Mouse (Mus musculus): ENCODE measurements at regions not wholly inside any gene's neighbourhood (a gene's known extent, or its start where the extent isn't known, plus 50 kb on each side); places are given as distances from the start of the nearest gene placed in this dataset.
"Not testable (repeated sequence)": the region's sequence is repeated elsewhere in the genome, so short reads cannot be mapped to it uniquely, and the experiment has no call there.

GRCm38 (mm10) chr6:50822236-50823151 is 168.3 kb upstream of the Npvf start:
- DNase-seq = no peak

DNA sequence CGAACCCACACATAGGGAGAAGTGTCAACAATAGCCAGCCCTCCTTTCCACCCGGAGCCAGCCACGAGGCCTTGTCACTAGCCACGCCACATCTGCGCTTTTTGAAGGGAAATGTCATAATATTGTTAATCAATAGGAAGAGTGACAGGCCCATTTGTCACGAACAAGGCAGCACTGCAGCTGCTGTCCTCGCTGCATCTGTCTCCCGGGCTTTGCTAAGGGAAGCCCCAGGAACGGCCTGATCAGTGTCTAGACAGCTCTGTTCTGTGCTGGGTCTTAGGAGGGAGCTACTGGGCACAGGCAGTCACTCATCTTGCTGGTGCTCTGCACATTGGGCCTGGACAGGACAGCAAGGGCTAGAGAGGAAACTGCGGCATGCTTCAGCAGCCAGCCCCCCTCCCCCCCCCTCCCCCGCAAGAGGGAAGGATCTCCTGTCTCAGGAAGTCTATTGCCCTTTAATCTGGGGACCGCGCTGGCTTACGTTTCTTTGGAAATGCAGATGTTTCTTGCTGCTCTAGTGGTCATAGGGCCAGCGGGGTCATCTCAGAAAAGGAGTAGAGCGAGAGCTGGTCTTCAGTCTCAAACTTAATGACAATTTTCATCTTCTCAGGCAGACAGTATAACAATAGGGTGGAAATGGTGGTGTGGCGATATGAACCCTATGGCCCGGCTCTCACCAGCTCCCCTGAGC is 169.1 kb upstream of the Npvf start:
- DNase-seq = no peak

DNA sequence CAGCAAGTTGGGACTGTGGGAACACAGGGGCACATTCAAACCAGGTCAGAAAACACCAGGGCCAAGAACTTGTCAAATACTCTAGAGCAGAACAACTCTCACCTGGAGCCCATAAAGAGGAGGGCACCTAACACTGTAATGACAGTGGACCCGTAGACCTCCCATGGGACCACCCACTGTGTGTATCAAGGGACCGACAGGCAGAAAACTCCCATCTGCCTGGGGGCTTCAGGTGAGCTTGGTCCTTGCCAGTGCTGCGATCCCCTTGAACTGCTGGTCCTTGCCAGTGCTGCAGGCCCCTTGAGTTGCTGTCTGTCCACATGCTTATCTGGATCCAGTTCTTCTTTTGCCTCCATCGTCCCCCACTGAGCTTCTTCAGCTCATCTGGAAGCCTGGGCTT is 170.2 kb upstream of the Npvf start:
- DNase-seq = no peak

GRCm38 (mm10) chr6:50831725-50832124 is 177.5 kb upstream of the Npvf start:
- DNase-seq = no peak

DNA sequence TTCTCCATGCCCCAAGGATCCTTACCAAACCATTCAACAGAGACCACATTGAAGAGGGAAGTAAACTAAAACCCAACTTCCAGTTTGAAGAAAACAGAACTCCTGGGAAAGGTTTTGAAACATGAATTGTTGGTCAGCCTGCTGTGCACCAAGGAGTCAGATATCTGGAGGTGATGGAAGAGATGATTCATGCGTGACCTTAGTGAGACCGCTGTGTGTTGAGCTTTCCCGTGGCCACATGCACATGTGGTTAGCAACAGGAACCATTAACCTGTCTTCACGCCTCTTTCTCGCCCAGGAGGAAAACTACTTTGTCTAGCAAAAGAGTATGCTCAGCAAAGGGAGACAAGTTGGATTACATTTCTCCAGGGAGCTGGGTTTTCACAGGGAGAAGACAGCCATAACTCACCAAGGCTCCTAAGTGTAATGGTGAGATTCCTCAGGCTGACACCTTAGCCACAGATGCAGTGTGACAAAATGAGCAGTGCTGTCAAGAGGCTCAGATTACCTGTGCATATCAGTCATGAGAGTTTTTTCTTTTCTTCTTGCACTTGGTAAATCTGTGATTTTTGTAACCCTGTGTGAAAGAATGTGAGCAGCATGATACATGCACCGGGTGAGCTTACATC is 181.9 kb upstream of the Npvf start:
- DNase-seq = no peak

DNA sequence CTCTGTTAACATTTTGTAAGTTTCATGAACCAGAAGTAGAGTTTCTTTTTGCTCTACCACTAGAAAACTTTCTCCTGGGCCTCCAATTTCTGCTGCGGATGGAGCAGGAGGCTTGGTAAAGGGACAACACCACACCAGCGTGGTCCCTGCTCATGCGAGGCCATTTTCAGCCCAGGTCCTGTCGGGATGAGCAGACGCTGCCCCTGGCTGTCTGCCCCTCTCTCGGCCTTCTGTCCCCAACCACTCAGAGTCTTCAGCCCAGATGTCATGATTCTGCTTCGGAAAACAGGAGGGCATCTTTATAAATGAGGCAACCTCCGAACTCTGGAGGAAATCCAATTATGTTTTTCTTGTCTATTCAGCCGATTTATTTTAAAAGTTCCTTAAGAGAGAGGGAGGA is 186.6 kb upstream of the Npvf start:
- no peak for DNase-seq

GRCm38 (mm10) chr6:50845246-50845645 is 191.0 kb upstream of the Npvf start:
- DNase-seq = not testable (repeated sequence)

- DNase-seq = no peak
Observed at GRCm38 (mm10) chr6:50846740-50847516, 192.7 kb upstream of the Npvf start.

DNA sequence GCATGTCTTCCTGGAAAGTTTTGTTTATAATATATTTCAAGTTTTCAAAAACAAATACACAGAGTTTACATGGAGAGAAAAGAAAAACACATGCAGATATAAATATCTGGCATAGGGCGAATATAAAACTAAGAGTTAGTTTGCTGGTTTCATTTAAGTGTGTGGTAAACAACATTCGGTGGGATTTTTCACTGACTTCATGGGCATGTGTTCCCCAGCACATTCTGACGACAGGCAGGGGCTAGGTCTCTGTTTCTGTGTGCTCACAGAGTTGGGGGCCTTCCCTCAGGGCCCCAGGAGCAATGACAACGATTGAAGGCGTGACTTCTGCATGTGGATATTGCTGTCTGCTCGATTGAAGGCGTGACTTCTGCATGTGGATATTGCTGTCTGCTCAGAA is 193.3 kb upstream of the Npvf start:
- DNase-seq = no peak

DNA sequence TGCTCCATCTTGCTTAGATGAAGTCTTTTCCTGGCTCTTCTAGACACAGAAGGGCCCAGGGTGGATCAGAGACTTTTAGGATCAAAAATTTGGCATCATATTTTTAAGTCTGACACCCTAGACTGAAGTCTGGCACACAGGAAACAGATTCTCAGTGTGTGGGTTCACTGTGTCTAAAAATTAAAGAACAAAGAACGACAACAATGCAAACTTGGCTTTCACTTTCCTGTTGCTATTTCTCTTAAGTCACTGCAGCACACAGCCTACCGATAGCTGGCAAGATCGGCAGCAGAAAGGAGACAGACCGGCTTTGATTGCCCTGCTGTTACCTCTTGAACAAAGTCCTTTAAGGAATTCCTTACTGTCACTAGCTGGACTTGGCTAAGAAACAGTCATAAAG is 204.9 kb upstream of the Npvf start:
- DNase-seq = no peak

GRCm38 (mm10) chr6:50877991-50878390 is 223.8 kb upstream of the Npvf start:
- DNase-seq = no peak

DNA sequence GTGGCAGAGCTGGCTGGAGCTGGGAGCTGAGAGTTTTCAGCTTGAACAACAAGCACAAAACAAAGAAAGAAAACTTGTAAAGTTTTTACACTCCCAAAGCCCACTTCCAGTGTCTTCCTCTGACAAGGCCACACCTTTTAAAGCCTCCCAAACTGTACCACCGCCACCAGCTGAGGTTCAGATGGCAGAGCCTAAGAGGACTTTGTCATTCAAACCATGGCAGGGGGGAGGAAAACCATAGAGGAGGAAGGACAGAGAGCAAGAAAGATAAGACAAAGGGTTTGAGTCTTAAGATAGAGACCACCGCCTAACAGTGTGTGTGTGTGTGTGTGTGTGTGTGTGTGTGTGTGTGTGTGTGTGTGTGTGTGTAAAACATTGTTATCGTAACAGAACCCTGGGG is 228.1 kb upstream of the Npvf start:
- DNase-seq = no peak

- no peak for DNase-seq
Observed at GRCm38 (mm10) chr6:50882759-50883158, 228.5 kb upstream of the Npvf start.

DNA sequence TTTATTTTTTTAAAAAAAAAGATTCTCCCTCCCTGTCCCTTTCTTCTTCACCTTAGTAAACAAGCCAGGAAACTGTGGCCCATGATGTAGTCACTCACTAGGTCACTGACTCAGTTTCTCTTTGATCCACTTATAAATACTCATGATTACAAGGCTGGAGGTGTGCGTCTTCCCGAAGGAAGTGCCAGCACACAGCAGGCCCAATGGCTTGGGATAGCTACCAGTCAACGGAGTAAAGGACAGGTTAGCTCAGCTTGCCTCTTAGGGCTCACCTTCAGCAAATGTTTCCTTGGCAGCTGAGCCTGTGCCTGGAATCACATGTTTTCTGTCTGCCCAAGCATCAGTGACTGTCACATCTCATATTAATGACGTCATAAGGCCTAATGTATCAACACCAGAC is 230.8 kb upstream of the Npvf start:
- DNase-seq = no peak

- no peak for DNase-seq
Observed at GRCm38 (mm10) chr6:50885771-50886360, 231.6 kb upstream of the Npvf start.

- DNase-seq = no peak
Observed at GRCm38 (mm10) chr6:50890370-50891204, 236.3 kb upstream of the Npvf start.

DNA sequence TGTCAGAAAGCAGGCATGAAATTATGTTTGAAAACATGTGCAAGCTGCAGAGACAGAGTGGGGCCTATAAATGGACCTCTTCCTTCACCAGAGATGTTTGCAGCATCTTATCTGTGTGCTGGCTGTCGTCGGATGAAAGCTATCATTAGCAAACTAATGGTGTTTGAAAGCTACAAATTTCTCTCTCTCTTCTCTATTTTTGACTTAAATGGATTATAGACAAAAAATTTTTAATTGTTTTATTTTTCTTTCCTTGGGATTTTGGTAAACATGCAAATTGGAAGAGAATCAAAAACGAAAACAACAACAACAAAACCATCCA is 236.9 kb upstream of the Npvf start:
- no peak for DNase-seq

- DNase-seq = no peak
Observed at GRCm38 (mm10) chr6:50898792-50899191, 244.6 kb upstream of the Npvf start.

DNA sequence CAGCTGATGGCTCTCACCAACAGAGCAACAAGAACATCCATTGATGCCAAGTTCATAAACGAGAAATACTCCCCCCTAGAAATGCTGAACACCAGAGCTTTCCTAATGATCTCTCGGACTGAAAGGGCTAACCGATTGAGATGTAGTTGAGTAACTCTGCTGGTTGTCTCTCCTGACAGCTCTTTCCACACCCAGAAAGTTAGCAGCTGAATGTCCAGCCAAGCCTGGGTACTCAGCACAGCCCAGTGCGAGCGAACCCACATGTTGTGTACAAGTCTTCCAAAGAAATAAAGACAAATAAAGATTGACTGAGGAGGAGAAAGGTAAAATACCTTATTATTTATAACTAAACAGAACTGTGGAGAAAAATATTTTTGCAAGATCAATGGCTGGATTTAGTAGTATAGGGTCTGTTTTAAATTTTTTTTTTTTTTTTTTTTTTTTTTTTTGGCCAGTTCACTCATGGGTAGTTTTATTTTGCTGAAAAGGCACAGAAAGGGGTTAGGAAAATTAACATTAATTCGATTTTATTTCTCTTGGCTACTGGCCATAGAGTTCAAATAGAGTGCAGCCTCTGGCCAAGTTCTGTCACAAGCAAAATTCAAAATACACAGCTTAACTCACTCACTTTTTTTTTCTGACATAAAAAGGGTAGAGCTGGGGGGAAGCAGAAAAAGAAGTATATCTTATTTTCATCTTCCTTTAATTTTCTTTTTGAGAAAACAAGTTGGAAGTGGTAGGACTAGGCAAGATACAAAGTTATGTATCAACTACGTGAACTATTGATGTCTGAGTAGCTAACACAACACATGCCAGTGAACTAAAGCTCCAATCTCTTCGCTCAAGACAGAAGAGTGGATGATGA is 261.2 kb upstream of the Npvf start:
- DNase-seq = no peak

- DNase-seq = no peak
Observed at GRCm38 (mm10) chr6:50918248-50918647, 264.0 kb upstream of the Npvf start.

GRCm38 (mm10) chr6:50922235-50922634 is 268.0 kb upstream of the Npvf start:
- DNase-seq = no peak

Data from adrenal gland, adult 8-10 months (tissue).